Comparison of ENCODE assay signal across 13 mouse cellular contexts in genomic region chr8:83771791-83772190, GRCm38 (mm10).
"Had no signal": no experiment of that assay in that cellular context is flagged by ENCODE, and none has a peak within 500 bp of the region (broad histone marks: within the 10 kb centered on the region; RNA-seq: fewer than 3 reads in every experiment).

No protein-coding gene starts in this region.

- H3K27ac ChIP-seq: limb, embryonic 15.5 days; liver, embryonic 12.5 days; midbrain, embryonic 12.5 days; neural tube, embryonic 15.5 days; stomach, embryonic 15.5 days had no signal

- H3K9ac ChIP-seq: limb, embryonic 15.5 days; stomach, embryonic 15.5 days had no signal

- DNase-seq: kidney, adult 18-20 months; kidney, postnatal 14 days; layer of hippocampus, postnatal 36 days; lung, postnatal 14 days; thymus, adult 2 months; thymus, postnatal 25 days had no signal

- H3K36me3 ChIP-seq: kidney, embryonic 15.5 days; limb, embryonic 15.5 days; liver, embryonic 12.5 days; lung, embryonic 15.5 days; midbrain, embryonic 12.5 days; neural tube, embryonic 15.5 days; stomach, embryonic 15.5 days had no signal

- H3K9me3 ChIP-seq: kidney, embryonic 15.5 days; limb, embryonic 15.5 days; liver, embryonic 12.5 days; lung, embryonic 15.5 days; midbrain, embryonic 12.5 days; neural tube, embryonic 15.5 days; stomach, embryonic 15.5 days had no signal

- H3K27me3 ChIP-seq: kidney, embryonic 15.5 days; limb, embryonic 15.5 days; lung, embryonic 15.5 days; stomach, embryonic 15.5 days had no signal
